Mouse (Mus musculus): ENCODE results near the gene Gm20737. TPM values are rescaled to one million over a fixed set of nuclear protein-coding genes. Genes with fewer than 3 reads are reported as not detected.

The Gm20737 gene
- polyA plus RNA-seq (2012; rRNA removed; ENCODE audit: low replicate concordance), result not detected in 2 replicates

DNA sequence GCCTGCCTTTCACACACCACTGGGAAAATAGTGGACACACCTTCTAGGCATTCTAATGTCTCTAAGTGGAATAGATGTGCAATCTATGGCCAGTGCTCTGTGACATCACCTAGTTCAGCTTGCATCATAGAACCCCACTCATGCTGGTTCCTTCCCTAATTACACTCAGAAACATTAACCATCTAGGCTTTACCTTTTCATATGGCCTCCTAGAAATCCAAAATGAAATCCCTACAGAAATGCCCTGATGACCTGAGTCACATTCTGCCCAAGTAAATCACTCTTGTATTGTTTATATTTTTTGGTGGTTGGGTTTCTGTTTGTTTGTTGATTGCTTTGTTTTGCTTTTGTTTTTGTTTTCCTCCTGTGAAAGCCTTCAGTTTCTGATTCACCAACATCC is at the start of gene Gm20737:
Gene Gm20737, minus strand, starts transcription at position 101 of the 400 bp plus-strand sequence.

GRCm38 (mm10) chrY:10553153-10553552 is 17.3 kb upstream of the Gm20737 start, which contains the start of gene Gm21775:
TSS of gene Gm21775 (plus strand) at chrY:10553453.

Other genes starting within 250 kb of the Gm20737 start
- not detected in 2 replicates for gene Gm20834, start 211.5 kb downstream of the Gm20737 start, polyA plus RNA-seq (2012; rRNA removed; ENCODE audit: low replicate concordance)
- gene Gm28510, start 123.3 kb downstream of the Gm20737 start, polyA plus RNA-seq (2012; rRNA removed; ENCODE audit: low replicate concordance), result not detected in 2 replicates
- not detected in 2 replicates for gene Gm21775, start 17.4 kb upstream of the Gm20737 start, polyA plus RNA-seq (2012; rRNA removed; ENCODE audit: low replicate concordance)
- not detected in 2 replicates for gene Gm21900, start 80.3 kb upstream of the Gm20737 start, polyA plus RNA-seq (2012; rRNA removed; ENCODE audit: low replicate concordance)
- not detected in 2 replicates for gene Gm20777, start 216.4 kb upstream of the Gm20737 start, polyA plus RNA-seq (2012; rRNA removed; ENCODE audit: low replicate concordance)

Measured in duodenum, adult 2 months (tissue).